Mouse (Mus musculus) kidney, postnatal 25 days (tissue): Measurements from ENCODE around the gene Ccdc125.

Experiments
- DNase-seq, 2 experiments: peaks; one replicate each; pipeline ENCODE4 v3.0.0; 2021; ENCODE audit warnings: mixed read lengths in 2 of 2

Gene Ccdc125

DNA sequence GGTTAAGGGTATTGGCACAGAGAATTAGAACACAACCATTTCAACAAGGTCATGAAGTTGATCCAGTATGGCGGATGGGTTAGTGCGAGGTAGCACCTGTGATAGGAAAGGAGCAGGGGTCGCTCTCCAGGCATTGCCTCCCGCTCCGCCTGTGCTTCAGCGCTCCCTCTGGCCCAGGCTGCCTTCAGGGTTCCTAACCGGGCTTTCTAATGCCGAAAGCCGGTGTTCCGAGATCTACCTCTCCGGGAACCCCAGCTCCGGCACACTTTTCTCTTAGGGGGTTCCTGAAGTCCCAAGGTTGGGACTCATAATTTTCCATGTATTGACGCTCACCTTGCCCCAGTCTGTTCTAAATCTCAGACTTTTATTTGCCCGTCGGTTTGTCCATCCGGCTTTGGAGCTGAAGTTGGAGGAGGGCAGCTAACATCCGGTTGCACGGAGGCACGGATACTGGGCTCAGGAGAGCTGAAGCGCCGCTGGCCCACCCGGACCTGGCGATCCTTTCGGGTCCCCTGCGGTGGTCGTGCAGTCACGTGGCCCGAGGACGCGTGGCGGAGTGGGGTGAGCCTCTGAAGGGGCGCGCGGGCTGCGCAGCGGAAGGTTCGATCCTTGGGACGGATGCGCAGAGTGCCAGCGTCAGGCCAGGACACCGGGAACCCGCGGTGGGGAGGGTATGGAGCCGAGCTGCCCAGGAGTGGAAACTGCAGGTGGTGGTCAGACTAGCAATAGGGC, at the start of gene Ccdc125:
Gene Ccdc125 (plus strand): TSS at position 427 of the 732 bp plus-strand sequence.
- DNase-seq: peak; percentile 46 to 67

DNA sequence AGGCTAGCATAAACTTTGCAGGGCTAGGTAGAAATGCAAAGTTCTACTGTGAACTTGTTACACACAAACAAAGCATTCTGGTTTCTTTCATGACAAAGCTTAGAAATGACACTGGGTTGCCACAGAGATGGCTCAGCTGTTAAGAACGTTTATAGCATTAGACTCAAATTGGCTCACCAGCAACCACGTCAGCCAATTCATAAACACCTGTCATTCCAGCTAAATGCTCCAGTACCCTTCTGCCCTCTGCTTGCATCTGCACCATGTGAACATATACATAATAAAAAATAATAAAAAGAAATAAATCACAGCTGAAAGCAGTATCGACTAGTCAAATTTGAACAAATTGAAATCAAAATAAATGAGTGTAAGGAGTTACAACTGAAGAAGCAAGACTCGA, 47.3 kb upstream of the Ccdc125 start:
- DNase-seq: no peak

DNA sequence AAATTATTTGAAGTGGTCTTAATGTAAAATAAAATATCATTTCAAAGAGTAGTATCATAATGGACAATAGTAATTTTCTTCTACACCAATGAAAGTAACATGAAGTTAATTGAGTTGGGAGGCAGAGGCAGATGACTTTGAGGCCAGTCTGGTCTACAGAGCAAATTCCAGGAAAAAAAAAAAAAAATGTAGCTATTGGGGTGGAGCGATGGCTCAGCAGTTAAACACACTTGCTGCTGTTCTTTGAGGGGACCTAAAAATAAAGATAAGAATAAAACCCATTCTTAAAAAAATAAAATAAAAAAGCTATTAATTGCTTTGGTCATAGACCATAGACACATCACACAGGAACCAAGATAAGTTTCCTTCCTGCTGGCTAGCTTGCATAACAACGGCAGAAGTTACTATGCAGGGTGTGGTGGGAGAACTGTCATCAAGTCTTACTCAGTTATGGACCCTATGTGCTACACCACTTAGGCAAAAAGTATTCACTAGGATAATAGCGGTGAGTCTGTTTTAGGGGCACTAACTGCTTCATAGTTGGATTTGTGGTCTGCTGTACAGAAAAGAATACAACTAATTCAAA, 35.3 kb upstream of the Ccdc125 start:
- DNase-seq: no peak

DNA sequence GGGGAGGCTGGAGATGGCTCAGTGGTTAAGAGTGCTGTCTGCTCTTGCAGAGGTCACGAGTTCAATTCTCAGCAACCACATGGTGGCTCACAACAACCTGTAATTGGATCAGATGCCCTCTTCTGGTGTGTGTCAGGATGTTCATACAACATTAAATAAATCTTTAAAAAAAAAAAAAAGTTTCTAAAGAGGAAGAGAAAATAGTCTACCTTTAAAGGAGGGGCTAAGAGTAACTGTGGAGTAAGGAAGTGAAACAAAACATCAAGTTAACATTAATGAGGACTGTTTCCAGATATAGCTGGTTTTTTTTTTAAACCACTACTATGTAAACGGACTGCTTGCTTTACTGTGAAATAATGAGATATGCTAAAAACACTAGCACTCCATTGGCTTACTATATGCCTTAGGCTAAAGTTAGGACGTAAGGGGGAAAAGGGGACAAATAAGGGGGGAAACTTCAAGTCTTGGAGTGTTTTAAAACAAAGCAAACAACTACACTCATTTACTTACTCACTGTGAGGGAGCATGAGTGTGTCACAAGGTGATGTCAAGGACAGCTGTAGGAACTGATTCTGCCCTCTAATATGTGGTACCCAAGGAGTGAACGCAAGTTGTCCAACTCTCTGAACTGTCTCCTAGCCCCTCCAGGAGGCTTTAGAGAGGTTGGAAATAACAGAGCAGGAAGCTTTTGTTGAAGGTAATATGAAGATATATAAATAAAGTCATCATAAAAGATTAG, 26.9 kb upstream of the Ccdc125 start:
- DNase-seq: no peak

DNA sequence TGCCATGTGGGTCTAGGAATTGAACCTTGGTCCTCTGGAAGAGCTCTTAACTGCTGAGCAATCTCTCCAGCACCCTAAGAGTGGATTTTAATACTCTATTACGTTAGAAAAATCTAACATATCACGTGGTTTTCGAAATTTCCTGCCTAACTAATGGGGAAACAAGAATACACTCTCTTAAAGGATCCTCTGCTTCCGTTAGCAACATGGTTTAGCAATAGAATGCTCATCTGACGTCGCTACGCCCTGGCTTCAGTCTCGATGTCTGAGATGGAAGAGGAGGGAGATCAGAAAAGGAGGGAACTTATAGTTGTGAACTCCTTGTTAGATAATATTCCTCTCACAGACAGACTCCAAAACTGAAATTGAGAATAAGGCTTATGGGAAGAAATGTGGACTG, 21.3 kb upstream of the Ccdc125 start:
- no peak for DNase-seq

DNA sequence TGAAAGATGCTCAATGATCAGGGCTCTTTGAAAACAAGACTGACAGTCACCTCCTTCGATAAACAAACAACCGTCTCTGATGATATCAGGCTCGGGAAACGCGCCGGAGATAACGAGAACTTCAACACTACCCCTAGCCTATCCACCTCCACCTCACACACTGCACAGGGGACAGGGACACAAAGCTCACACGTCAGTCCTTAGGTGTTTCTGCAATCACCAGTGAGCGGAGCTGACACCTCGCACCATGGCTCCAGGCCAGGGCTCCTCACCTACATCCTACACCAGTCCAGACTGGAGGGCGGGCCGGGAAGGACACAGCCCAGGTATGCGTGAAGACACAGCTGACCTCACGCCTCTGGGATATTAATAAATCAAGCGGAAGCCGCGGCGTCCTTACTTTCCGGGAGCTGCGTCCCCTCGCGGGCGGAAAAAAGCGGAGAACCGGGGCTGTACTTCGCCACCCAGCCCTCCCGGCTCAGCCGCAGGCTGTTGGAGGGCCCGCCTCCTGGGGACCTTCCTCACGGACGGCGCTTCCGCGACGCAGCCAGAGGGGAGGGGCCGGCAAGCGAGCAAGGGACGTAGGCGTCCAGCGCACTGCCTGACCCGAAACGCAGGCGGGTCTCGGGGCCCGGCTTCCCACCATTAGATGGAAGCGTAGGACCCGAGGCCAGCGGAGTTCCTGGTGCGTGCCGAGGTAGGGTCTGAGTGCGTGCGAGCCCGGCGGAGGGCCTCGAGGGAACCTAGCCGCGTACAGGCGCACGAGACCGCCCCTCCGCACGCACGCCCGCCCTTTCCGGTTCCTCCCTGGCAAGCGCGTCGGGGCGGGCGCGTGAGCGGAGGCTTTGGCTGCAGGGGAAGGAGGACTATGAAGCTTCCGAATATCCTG, 18.7 kb upstream of the Ccdc125 start, which contains the start of the genes Ak6 and Rad17:
Gene Ak6 (plus strand): TSS at position 430 of the 889 bp plus-strand sequence.
Gene Rad17 (minus strand): TSS at position 502 of the 889 bp plus-strand sequence.
- DNase-seq: peak; percentile 96

DNA sequence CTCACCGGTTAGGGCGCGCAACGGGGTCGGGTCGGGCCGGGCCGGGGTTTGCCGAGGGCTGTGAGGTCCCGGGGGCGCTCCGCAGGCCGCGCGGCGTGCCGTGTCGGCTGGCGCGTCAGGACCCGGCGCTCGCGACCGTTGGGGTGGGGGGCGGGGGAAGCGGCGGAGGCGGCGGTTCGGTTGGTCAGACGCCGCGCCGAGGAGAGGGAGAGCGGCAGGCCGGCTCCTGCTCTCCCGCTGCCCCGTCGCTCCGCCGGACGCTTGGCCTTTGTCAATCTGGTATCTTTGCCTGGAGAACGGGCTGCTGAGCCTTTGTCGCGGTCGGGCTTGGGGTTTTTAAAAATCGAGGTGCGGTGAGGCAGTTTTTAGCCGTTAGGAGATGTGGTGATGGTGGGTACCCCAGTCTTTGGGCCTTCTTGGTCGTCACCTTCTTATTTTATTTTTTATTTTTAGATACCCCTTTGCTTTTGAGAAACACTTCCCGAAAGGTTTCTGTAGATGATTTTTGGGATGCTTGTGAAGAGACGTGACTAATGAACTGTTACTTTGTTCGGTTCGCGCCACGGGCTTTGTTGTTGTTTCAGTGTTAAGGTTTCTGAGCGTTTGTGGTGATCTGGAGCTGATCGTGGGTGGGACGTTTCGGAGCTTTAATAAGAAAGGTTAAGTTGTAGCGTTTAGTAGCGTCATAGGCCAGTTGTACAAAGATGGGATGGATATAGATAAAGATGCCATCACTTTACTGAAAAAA, 17.9 kb upstream of the Ccdc125 start, which contains the start of gene Taf9:
Gene Taf9 (plus strand): TSS at position 141 of the 748 bp plus-strand sequence.
- no peak for DNase-seq

DNA sequence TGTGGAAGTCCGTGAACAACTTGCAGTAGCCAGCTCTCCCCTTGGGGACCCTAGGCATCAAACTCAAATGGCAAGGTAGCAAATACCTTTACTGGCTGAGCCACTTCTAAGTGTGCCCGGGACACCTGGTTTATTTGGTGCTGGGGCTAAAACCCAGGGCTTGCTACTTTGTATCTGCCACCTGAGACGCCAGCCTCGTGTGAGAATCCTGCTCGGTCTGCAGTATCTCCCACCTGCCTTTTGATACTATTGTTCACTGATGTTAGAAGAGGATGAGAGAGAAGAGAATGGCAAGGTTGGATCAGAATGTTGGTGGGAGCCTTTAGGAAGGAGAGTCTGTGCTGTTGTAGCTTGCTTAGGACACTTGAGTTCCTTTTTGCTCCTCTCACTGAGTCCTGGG, 11.4 kb upstream of the Ccdc125 start:
- DNase-seq: no peak

DNA sequence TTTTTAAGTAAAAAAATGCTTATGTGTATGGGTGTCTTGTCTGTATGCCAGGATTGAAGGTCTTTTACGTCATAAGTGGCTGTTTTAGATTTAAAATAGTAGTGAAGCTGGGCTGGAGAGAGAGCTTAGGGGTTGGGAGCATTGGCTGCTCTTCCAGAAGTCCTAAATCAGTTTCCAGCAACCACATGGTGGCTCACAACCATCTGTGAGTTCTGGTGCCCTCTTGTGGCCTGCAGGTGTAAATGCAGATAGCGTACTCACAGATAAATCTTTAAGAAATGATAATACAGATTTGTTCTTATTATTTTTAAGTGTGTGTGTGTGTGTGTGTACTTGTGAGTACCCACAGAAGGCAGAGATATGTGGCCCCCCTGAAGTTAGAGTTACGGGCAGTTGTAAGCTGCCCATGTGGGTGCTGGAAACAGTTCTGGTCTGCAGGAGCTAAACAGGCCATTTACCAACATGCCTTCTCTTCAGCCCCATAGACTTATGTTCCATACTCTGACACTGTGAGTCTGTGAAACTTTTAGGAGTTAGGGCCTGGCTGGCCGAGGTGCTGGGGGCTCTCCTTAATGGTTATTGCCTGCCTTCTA, 9.6 kb upstream of the Ccdc125 start:
- peak; percentile 56 to 71 for DNase-seq

DNA sequence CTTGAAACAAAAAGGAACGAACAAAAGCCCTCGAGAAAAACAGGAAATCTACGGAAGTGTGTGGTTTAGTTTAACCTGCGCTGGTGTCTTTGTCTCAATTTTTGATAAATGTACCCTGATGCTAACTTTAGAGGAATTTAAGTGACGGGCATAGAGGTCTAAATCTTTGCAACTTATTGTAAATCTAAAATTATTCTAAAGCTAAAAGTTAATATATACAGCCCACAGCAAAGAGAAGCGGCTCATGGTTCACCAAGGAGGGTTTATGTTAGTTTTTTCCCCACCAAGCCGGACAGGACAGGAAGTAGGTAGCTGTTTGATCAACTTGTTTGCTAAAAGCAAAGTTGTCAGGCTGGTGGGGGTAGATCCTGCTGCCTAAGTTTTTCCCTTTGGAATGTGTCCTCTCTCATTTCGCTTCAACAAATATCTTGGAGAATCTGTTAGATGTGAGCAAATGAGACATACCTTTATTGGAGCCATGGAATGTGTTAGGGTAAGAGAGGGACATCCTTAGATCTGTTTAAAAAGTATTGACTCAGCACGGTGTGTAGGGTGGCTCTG, 744 bp downstream of the Ccdc125 start:
- DNase-seq: no peak

DNA sequence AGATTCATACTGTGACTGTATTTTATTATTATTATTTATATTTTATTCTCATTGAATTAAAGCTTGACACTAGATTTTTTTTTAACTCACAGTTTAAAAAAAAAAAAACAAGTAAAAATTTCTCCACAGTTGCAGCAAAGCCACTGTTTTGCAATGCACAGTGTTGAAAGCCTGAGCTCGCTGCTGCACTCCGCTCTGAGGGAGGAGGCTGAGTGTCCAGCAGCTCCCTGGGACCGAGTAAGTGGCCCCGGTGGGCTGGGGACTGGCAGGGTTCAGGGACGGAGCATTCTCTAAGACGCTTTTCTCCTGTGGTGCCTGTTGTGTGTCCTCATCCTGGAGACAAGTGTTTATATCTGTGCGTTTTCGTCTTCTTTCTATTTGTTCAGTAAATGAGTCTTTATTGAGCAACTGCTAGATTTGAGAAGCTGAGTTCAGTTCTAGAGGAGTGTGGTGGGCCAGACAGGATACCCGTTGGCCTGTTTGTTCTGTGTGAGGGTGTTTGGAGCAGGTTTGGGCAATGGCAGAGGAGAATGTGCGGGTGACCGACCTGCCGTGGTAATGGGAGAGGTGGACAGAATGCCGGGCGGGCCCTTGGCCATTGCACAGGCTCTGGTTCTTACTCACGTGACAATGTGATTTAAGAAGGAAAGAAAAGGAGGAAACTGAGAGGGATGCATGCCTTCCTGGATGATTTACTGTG, 6.6 kb downstream of the Ccdc125 start:
- DNase-seq: no peak

DNA sequence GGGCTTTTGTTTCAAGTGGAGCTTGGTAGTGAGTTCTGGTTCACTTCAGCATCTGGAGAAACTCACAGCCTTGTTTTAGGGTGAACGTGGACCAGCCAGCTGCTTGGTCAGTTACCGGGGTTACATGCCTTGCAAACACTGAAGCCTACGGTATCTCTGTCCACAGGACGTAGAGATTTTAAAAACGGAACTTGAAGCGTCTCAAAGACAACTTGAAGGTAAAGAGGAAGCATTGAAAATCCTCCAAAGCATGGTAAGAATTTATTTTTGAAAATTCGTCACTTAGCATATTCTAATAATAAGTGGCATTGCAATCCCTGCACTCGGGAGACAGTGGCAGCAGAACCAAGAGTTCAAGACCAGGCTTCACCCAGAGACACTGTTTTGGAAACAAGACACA, 12.1 kb downstream of the Ccdc125 start:
- DNase-seq: no peak

DNA sequence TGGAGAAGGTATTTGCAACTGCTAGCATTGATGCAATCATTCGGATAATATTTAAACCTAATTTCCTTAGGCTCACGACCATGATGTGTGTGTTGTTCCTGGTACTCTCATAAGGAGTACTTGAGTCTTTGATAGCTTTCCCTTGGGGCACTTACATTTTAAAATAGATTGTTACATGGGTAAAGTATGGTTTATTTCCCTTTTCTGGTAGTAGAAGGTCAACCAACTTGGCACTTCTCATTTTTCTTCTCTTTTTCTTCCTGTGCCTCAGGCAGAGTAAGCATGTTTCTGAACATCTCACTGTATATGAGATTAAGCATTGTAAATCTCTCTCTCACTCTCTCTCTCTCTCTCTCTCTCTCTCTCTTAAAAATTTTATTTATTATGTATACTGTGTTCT, 13.3 kb downstream of the Ccdc125 start:
- DNase-seq: no peak

DNA sequence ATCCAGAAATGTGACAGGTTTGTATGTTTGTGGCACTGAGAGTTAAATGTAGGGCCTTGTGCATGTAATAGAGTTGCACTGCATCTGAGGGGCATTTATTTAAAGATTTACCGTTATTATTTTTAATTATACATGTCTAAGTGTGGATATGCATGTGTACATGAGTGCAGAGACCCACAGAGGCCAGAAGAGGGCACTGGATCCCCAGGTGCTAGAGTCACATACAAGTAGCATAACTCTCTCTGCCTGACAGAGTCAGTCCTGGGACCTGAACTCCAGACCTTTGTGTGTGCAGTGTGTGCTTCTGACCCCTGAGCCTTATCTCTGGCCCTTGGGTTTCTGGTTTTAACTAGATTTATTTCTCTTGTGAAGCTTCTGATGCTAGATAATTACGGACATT, 14.8 kb downstream of the Ccdc125 start:
- no peak for DNase-seq

DNA sequence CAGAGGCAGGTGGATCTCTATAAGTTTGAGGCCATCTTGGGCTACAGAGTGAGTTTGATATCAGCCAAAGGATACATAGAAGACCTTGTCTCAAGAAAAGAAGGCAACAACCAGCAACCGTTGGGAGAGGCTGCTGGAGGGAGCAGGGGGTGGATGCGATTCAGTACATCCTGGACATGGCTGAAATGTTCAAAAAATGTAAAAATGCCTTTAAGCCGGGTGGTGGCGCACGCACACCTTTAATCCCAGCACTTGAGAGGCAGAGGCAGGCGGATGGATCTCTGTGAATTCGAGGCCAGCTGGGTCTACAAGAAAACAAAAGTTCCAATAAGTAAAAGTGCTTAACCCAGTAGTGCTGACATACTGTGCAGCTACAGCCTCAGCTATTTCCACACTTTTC, 18.0 kb downstream of the Ccdc125 start:
- DNase-seq: no peak

DNA sequence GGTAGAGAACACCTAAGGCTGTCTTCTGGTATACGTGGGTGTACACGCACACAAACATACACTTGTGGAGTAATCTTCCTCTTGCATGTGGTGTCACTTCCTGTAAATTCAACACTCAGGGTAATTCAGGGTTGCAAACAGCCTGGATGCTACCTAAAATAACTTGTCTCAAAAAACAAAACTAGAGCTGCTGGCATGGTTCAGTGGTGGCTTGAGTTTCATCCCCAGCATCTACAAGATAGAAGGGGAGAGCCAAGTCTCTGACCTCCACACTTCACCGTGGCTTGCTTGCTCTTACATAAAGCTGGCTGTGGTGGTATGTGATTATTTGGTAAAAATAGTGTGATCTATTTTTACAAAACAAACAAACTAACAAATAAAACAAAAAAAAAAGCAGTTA, 28.0 kb downstream of the Ccdc125 start:
- DNase-seq: no peak

DNA sequence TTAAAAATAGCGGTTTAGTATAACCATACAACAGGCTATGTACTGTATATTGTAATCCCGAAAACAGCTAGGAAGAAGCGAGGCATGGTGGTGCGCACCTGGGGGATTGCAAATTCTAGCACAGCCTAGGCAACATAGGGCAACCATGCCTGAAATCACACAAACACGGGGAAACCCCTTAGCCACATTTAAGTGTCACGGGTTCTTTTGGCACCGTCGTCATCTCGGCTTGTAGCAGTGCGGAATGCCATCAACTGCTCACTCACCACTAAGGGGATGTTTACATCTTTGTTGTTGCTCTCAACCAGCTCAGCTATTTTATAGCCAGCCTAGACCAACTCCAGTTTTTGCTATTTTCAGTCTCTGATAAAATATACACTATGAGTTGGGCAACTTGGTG, 29.3 kb downstream of the Ccdc125 start:
- no peak for DNase-seq

DNA sequence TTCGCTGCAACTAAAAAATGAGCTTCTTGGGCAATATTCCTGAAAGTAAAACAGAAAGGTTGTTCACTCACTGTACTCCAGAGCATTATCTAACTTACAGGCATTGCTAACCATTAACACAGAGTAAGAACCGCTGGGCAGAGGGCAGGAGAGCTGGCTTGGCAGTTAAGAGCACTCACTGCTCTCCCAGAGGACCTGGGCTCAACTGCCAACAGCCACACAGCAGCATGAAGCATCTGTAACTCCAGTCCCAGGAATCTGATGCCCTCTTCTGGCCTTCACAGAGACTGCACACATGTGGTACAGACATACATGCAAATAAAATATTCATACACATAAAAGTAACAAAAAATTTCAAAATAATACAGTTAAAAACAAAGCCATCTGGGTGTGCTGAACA, 34.0 kb downstream of the Ccdc125 start:
- DNase-seq: peak; percentile 61 to 87

DNA sequence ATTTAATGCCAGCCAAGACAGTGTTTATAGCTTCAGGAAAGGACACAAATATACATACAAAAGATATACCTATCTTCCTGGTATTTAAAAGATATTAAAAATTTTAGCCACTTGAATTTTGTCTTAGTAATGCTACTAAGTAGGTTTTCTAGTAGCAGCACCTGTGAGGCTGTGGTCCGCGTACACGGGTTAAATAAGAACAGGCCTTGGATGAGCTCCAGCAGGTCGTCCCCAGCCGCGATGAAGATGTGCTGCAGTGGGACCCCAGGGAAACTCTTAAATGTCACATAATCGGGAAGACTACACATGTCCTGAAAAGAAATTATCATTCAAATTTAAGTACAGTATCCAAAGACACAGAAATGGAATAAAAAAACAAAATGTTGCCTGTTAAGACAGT, 36.7 kb downstream of the Ccdc125 start:
- no peak for DNase-seq

DNA sequence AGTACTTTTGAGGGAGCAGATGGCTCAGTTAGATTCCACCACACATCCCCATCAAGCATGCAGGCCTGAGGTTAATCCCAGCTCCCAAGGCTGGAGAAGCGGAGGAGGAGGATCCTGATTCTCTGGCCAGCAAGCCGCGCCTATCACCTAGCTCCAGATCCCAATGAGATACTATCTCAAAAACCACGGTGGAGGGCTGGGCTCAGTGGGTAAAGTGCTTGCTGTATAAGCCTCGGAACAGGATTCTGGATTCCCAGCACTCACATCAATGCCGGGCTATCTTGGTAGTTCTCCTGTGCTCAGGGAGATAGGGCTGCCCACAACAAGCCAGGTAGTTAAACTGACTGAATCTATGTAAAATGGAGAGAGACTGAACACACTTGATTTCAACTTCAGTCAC, 46.0 kb downstream of the Ccdc125 start:
- no peak for DNase-seq

DNA sequence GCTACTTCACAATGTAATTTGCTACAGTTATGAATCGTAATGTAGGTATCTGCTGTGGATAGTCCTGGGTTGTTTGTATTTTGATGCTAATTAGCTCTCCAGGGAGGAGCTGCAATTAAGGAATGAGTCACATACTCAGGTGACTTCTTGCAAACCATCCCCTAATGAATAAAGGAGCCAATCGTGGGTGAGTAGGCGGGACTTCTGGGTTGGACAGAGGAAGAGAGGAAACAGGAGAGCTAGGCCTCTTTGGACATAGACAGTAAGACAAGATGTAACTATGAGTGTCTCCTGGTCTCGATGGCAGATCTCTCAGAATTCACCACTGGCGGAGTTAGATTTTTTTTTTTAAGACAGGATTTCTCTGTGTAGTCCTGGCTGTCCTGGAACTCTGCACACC, 52.1 kb downstream of the Ccdc125 start:
- DNase-seq: no peak
